Mouse (Mus musculus) limb, embryonic 13.5 days (tissue): Measurements from ENCODE around the gene Mst1. TPM values are rescaled to one million over a fixed set of nuclear protein-coding genes. Genes with fewer than 3 reads are reported as not detected.

Experiments used
- ATAC-seq: fragments of 200-750 bp; cut with Nextera tagmentation; 2 replicates; pipeline ENCODE4 v1.8.0; 2017; ENCODE audit warnings: low read depth, moderate number of reproducible peaks, moderate TSS enrichment; ENCODE audit not compliant: low FRiP score
- H3K27ac ChIP-seq: fragments of 300-500 bp; sonication (generic); 2 replicates; pipeline ENCODE4 v1.5.1; 2015; ENCODE audit warnings: inconsistent platforms, mild to moderate bottlenecking, moderate library complexity
- H3K27me3 ChIP-seq: fragments of 300-500 bp; sonication (generic); 2 replicates; pipeline ENCODE4 v1.6.1; 2015; ENCODE audit warnings: mild to moderate bottlenecking, inconsistent platforms
- H3K36me3 ChIP-seq: fragments of 300-500 bp; sonication (generic); 2 replicates; pipeline ENCODE4 v1.6.1; 2015; ENCODE audit warnings: inconsistent platforms, mild to moderate bottlenecking, moderate library complexity
- H3K4me1 ChIP-seq: fragments of 300-500 bp; sonication (generic); 2 replicates; pipeline ENCODE4 v1.6.1; 2015; ENCODE audit warnings: inconsistent platforms
- H3K4me2 ChIP-seq: fragments of 300-500 bp; sonication (generic); replicated peaks from 2 replicates; pipeline ENCODE4 v1.6.1; 2015; ENCODE audit warnings: inconsistent platforms, mild to moderate bottlenecking, moderate library complexity
- H3K4me3 ChIP-seq: fragments of 300-500 bp; sonication (generic); 2 replicates; pipeline ENCODE4 v1.5.1; 2015; ENCODE audit warnings: moderate library complexity, mild to moderate bottlenecking, inconsistent platforms
- H3K9ac ChIP-seq: fragments of 300-500 bp; sonication (generic); 2 replicates; pipeline ENCODE4 v1.6.1; 2015; ENCODE audit warnings: mild to moderate bottlenecking, inconsistent platforms
- H3K9me3 ChIP-seq: fragments of 300-500 bp; sonication (generic); 2 replicates; pipeline ENCODE4 v1.6.1; 2016; ENCODE audit warnings: inconsistent platforms
- WGBS: fragments of 180-500 bp; shearing (Covaris S2); methylation state at CpG from one replicate; pipeline ENCODE4 v1.1.7; 2015; 5-methylcytosine and 5-hydroxymethylcytosine counted together
- polyA plus RNA-seq: library from polyadenylated mRNA; unstranded; fragments of >200 nt; fragmentation: Nextera tagmentation; extraction: Ambion mirVana; gene quantifications from 2 replicates; pipeline ENCODE4 v1.2.1, GENCODE M21; 2015

Mst1 gene
- 0.20 and 0.51 TPM in 2 replicates for polyA plus RNA-seq

DNA sequence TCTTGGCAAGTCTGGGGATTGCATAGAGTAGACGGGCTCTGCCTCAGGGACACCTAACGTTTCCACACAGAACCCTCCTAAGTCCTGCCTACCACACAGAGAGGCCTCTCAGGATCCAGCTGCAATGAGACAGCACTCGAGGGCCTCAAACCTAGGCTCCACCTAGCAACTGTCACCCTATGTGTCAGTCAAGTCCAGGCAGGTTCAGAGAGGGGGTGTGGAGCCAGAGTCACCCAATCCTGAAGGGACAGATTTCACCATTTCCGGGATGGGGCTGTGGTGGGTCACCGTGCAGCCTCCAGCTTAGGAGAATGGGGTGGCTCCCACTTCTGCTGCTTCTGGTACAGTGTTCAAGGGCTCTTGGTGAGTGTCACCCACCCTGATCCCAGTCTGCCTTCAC, at the start of gene Mst1:
Gene Mst1 (plus strand): TSS at position 269 of the 400 bp plus-strand sequence.
- H3K4me1 ChIP-seq: peaks cover 23% of the 10 kb centered on the region
- peak within 1 kb of the TSS; percentile 88 for H3K4me3 ChIP-seq
- H3K9me3 ChIP-seq: no peaks in the 10 kb centered on the region
- H3K36me3 ChIP-seq: peaks cover 20% of the 10 kb centered on the region
- peaks cover 51% of the 10 kb centered on the region for H3K27me3 ChIP-seq
- peak within 1 kb of the TSS; percentile 94 for H3K4me2 ChIP-seq
- H3K9ac ChIP-seq: peak within 1 kb of the TSS; percentile 97
- H3K27ac ChIP-seq: no peak within 1 kb of the TSS
- no peak for ATAC-seq
- WGBS: 65% methylated on average over 5 of the region's 5 CpGs

DNA sequence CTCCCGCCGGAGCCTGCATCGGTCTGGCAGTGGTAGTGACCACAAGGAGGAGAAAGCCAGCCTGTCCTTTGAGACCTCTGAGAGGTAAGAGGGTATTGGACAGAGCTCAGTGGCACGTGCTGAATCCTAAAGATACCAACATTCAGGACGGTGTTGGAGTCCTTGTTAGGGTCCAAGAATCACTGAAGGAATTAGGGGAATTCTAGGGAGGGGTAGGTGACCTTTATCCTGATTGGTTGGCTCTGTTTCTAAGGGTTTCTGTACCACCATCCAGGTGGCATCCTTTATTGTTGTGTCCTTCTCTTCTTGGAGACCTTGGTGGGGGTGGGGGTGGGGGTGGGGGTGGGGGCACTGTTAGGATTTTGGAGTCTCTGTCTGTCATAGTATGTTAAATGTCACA, 48.1 kb upstream of the Mst1 start:
- Histone ChIP-seq H3K9me3 (0 out of 2 replicates have a peak, but pooled peaks cover 3% of the 10 kb centered on the region), H3K4me1 (no peaks in the 10 kb centered on the region), H3K27ac (no peak overlapping the region), H3K36me3 (peaks cover 73% of the 10 kb centered on the region), H3K9ac (no peak overlapping the region), H3K4me3 (no peak overlapping the region), H3K27me3 (no peaks in the 10 kb centered on the region), H3K4me2 (no peak overlapping the region)
- WGBS: 92% methylated on average over 5 of the region's 5 CpGs
- no peak for ATAC-seq

DNA sequence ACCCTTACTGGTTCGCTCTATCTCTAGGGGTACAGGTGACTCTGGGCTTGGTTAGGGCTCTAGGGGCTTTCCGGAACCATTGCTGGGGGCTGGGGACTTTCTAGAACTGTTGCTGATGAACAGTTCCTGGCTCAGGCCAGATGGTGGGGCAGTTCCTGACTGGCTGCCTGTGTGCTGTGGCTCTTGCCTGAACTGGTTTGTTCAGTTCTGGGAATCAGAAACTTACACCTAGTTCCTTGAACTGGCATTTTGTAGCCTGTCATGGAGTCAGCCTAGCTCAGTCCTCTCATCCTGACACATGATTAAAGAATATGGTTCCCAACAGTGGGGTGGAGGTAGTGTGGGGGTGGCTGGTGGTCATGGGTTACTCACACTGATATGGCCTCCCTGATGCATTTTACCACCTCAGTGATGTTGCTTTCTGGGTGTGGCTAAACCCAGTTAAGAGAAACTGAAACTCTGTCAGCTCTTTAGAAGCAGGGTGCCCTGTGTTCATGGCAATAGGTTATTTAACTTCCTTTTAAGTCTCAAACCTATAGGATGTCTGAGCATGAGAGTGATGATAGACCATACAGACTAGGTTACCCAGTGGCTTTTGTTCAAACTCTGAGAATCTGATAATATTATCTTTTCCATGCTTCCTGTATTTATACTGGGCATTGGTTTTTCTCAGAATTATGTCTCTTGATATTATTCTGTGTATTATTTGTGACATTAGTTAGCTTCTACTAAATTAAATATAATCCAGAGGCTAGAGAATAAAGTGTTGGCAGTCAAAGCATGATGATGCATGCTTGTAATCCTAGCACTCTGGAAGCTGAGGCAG, 44.7 kb upstream of the Mst1 start:
- Histone ChIP-seq H3K9me3 (no peaks in the 10 kb centered on the region), H3K27ac (no peak overlapping the region), H3K27me3 (no peaks in the 10 kb centered on the region), H3K4me1 (no peaks in the 10 kb centered on the region), H3K4me2 (no peak overlapping the region), H3K4me3 (no peak overlapping the region), H3K36me3 (peaks cover 74% of the 10 kb centered on the region), H3K9ac (no peak overlapping the region)
- no peak for ATAC-seq
- WGBS: 95% methylated on average over 2 of the region's 2 CpGs

DNA sequence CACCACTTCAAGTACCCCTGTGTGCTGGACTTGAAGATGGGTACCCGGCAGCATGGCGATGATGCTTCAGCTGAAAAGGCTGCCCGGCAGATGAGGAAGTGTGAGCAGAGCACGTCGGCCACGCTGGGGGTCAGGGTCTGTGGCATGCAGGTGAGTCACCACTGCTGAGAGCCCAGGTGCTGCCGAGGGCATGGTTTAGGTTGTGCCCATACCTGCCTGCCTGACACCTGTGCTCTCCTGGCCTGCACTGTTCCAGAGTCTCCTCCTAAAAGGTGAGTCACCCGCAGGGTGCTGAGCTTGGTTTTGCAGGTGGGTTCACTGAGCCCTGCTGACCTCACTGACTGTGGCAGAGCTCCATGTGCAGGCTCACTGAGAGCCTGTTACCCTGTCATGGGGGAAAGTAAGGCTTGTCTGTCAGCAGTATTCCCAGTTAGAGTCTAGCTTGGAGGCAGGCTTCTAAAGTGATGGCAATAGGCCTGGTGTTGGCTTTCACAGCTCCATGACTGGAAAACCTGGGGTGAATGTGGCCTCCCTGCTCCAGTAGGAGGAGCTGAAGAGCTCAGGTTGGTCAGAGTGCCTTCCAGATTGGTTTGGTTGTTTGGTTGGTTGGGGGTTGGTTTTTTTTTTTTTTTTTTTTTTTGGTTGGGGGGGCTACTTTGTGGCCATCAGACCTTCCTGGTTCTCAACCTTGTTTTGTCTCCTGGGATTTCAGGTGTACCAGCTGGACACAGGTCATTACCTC, 35.3 kb upstream of the Mst1 start:
- no peak overlapping the region for H3K27ac ChIP-seq
- no peak for ATAC-seq
- no peak overlapping the region for H3K4me3 ChIP-seq
- peaks cover 19% of the 10 kb centered on the region for H3K4me1 ChIP-seq
- 93% methylated on average over 8 of the region's 8 CpGs for WGBS
- no peaks in the 10 kb centered on the region for H3K9me3 ChIP-seq
- H3K36me3 ChIP-seq: peaks cover 67% of the 10 kb centered on the region
- no peak overlapping the region for H3K4me2 ChIP-seq
- no peak overlapping the region for H3K9ac ChIP-seq
- no peaks in the 10 kb centered on the region for H3K27me3 ChIP-seq

DNA sequence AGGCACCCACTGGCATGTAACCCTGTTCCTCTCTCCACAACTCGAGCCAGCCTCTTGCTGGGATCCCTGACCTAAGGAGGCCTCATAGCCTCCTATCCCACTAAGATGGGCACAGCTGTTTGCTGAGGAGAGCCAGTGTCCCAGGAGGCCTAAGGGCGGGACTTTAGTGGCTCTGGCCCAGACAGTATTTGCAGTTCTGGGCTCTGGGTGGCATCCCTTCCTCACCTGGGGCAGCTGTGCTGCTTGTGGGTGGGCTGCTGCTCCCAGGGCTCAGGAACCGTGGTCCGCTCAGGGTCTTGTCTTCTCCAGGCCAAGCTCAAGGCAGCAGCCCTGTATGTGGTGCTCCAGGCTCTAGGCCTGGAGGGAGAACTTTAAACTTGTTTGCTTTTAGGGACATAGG, 33.7 kb upstream of the Mst1 start:
- Histone ChIP-seq H3K9ac (0 out of 2 replicates have a peak overlapping the region, but pooled peaks have one; percentile 26), H3K27ac (no peak overlapping the region), H3K9me3 (no peaks in the 10 kb centered on the region), H3K4me3 (no peak overlapping the region), H3K36me3 (peaks cover 69% of the 10 kb centered on the region), H3K4me2 (no peak overlapping the region), H3K27me3 (no peaks in the 10 kb centered on the region), H3K4me1 (peaks cover 23% of the 10 kb centered on the region)
- ATAC-seq: no peak
- WGBS: 90% methylated on average over 4 of the region's 4 CpGs

DNA sequence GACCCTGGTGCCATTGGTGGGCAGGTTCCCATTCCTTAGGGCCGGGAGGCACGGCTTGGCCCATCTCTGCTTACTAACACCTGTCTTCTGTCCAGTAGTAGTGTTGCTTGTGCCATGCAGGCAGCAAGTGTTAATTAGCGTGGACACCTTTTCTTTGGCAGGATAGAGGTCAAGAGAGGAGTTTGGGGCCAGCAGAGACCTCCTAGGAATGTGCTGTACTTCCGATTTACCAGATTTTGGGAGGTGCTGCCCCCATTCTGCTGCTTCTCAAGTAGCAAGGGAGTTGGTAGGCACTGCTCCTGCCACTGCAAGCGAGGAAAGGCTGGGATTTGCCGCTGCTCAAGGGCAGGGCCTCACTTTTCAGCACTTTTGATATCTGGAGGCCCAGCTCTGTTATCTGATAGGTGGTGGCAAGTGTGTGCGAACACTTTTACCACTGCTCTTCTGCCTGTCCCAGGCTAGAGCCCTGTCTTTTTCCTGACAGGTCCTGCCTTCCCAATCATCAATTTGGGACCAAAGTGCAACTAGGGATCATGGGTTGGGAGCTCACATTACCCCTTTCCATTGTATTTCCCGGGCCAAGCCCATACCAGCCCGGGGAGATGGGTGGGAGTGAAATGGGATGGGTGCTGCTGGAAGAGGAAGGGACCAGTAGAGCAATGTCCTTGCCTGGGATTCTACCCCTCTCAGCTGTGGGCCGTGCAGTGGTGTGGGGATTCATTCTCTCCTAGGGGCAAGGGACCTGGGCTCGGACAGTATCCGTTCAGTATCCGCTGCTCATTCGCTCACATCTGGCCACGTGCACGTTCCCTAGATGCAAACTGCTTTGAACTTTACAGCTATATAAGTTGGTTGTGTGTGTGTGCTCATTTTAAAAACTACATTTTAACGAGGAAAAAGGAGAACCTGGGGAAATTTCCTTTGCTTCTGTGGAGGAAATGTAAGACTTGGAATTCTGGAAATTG, 32.4 kb upstream of the Mst1 start:
- peaks cover 65% of the 10 kb centered on the region for H3K36me3 ChIP-seq

DNA sequence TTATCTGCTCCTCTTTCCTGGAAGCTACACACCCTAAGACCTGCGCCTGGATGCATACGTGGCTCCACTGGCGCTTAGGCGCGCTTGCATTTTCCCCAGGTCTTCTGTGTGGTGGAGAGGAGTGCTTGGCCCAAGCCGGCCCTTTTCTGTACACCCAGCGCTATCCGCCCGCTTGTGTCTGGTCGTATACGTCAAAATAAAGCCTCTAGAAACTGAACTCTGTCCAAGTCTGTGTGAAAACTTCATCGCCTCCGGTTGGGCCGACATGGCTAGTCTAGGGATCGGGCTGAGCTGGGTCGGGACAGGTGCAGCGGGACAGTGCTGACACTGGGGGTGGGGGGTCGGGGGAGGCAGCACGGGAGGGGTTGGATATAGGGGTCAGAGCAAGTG, 31.7 kb upstream of the Mst1 start:
- WGBS: 2% methylated on average over 19 of the region's 19 CpGs

More for the DNA sequence above, 32.4 kb upstream of the Mst1 start:
- Histone ChIP-seq H3K4me1 (peaks cover 30% of the 10 kb centered on the region), H3K4me2 (peak overlapping the region; percentile 92), H3K27me3 (no peaks in the 10 kb centered on the region), H3K4me3 (peak overlapping the region; percentile 81), H3K9me3 (no peaks in the 10 kb centered on the region), H3K27ac (0 out of 2 replicates have a peak overlapping the region, but pooled peaks have one; percentile 67), H3K9ac (peak overlapping the region; percentile 48; the same call in 1 of the 2 replicates)
- ATAC-seq: no peak
- WGBS: 47% methylated on average over 17 of the region's 17 CpGs

DNA sequence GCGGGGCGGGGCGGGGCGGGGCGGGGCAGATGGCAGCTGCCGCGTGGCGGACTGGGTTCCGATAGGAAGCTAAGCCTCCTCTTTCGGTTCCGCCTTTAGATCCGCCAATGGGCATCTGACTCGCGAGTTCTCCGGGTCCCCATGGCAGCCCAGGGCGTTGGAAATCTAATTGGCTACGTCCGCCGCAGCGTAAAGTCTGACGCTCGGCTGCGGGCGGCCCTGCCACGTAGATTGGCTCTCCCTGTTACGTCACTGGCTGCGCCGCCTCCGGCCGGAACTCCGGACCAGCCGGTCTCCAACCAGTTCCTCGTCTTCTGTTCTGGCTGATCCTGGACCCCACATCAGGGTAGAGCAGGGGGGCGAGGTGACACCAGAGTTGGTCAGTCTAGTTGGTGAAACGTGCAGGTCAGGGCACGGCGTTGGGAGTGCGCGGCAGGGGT, 31.2 kb upstream of the Mst1 start, which contains the start of gene Gmppb:
Gene Gmppb (plus strand): TSS at position 227 of the 440 bp plus-strand sequence.
- Histone ChIP-seq H3K36me3 (peaks cover 65% of the 10 kb centered on the region), H3K9me3 (no peaks in the 10 kb centered on the region), H3K4me3 (peak within 1 kb of the TSS; percentile 81), H3K4me2 (peak within 1 kb of the TSS; percentile 92), H3K9ac (peak within 1 kb of the TSS; percentile 83), H3K27ac (peak within 1 kb of the TSS; percentile 67), H3K4me1 (peaks cover 38% of the 10 kb centered on the region), H3K27me3 (no peaks in the 10 kb centered on the region)
- 0% methylated on average over 32 of the region's 39 CpGs for WGBS
- peak; percentile 94 for ATAC-seq

More for the DNA sequence above, 31.7 kb upstream of the Mst1 start:
- H3K4me2 ChIP-seq: peak overlapping the region; percentile 92
- H3K9ac ChIP-seq: peak overlapping the region; percentile 48; the same call in 1 of the 2 replicates
- no peak; the same call in 1 of the 2 replicates for ATAC-seq
- no peaks in the 10 kb centered on the region for H3K9me3 ChIP-seq
- H3K4me3 ChIP-seq: peak overlapping the region; percentile 81
- H3K27me3 ChIP-seq: no peaks in the 10 kb centered on the region
- H3K36me3 ChIP-seq: peaks cover 62% of the 10 kb centered on the region
- H3K4me1 ChIP-seq: peaks cover 37% of the 10 kb centered on the region
- H3K27ac ChIP-seq: peak overlapping the region; percentile 67; the same call in 1 of the 2 replicates

DNA sequence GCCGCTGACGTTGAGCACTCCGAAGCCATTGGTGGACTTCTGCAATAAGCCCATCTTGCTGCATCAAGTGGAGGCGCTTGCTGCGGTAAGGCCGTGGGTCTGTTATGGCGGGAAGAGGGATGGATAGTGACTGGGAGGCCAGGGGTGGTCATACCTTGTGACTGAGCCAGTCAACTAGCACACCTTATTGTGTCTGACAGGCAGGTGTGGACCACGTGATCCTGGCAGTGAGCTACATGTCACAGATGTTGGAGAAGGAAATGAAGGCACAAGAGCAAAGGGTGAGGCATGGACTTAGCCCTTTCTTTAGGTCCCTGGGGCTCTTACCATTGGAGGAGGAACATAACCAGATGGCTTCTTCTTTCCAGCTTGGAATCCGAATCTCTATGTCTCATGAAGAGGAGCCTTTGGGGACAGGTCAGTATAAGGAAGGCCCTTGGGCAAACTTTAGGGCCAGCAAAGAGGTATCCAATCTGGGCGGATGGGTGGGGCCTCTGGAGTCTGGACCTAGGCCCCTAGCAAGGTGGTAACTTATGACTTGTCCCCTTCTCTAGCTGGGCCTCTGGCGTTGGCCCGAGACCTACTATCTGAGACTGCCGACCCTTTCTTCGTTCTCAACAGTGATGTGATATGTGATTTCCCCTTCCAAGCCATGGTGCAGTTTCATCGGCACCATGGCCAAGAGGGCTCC, 30.5 kb upstream of the Mst1 start:
- ATAC-seq: peak; percentile 7; the same call in 1 of the 2 replicates
- WGBS: 42% methylated on average over 15 of the region's 15 CpGs
- Histone ChIP-seq H3K4me3 (peak overlapping the region; percentile 81), H3K36me3 (peaks cover 69% of the 10 kb centered on the region), H3K9me3 (no peaks in the 10 kb centered on the region), H3K27ac (no peak overlapping the region; the same call in 1 of the 2 replicates), H3K4me2 (peak overlapping the region; percentile 92), H3K27me3 (no peaks in the 10 kb centered on the region), H3K4me1 (peaks cover 38% of the 10 kb centered on the region), H3K9ac (peak overlapping the region; percentile 83)

DNA sequence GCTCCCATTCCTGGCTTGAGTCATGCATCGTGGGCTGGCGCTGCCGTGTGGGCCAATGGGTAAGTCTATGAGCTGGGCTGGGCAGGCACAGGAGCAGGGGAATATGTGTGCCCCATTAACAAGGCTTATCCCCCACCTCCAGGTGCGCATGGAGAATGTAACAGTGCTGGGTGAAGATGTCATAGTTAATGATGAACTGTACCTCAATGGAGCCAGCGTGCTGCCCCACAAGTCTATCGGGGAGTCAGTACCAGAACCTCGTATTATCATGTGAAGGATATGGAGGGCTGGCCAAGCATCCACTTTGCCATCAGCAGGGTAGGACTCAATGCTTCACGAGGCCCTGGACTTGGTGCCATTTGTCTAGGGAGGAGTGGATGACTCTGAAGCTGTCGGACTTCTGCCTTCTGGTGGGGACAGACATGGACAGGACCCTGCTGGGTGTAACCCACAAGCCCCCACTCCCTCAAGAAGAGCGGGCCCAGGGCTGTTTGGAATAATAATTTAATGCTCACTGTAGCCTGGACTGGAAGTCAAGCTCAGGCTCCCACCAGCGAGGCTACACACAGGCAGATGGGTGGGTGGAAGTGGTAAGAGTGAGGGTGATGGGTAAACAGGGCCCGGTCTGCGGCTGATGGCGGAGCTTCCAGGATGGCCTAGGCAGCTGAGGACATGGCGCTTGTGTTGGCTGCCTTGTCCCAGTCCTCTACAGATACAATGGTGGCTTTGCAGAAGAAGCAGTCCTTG, 28.9 kb upstream of the Mst1 start:
- 94% methylated on average over 15 of the region's 15 CpGs for WGBS
- Histone ChIP-seq H3K4me1 (peaks cover 38% of the 10 kb centered on the region), H3K9ac (no peak overlapping the region), H3K4me2 (no peak overlapping the region), H3K36me3 (peaks cover 69% of the 10 kb centered on the region), H3K9me3 (no peaks in the 10 kb centered on the region), H3K27ac (no peak overlapping the region), H3K4me3 (no peak overlapping the region), H3K27me3 (no peaks in the 10 kb centered on the region)
- no peak for ATAC-seq
